Mouse (Mus musculus) kidney, adult 2 months (tissue): Measurements from ENCODE around the gene Exosc5. TPM values are rescaled to one million over a fixed set of nuclear protein-coding genes. Genes with fewer than 3 reads are reported as not detected.

Experiments
- DNase-seq: peaks from one replicate; pipeline ENCODE4 v3.0.0; 2021
- H3K27ac ChIP-seq: fragments of 200-500 bp; 2 replicates; pipeline ENCODE4 v1.5.1; 2012; ENCODE audit warnings: low read depth, low read length, control low read depth, inconsistent platforms; ENCODE audit not compliant: insufficient read depth
- H3K27me3 ChIP-seq: fragments of 200-500 bp; replicated peaks from 2 replicates; pipeline ENCODE4 v1.6.1; 2012; ENCODE audit warnings: mild to moderate bottlenecking, moderate library complexity, low read length, inconsistent platforms; ENCODE audit not compliant: control insufficient read depth, insufficient read depth
- H3K36me3 ChIP-seq: fragments of 200-500 bp; 2 replicates; pipeline ENCODE4 v1.6.1; 2012; ENCODE audit warnings: mild to moderate bottlenecking, moderate library complexity, low read length, inconsistent platforms; ENCODE audit not compliant: control insufficient read depth, insufficient read depth
- H3K4me1 ChIP-seq: fragments of 200-500 bp; 2 replicates; pipeline ENCODE4 v1.6.1; 2011; ENCODE audit warnings: low read length; ENCODE audit not compliant: control insufficient read depth, insufficient read depth
- H3K4me3 ChIP-seq: fragments of 200-500 bp; 2 replicates; pipeline ENCODE4 v1.5.1; 2011; ENCODE audit warnings: mild to moderate bottlenecking, low read depth, low read length, control low read depth; ENCODE audit not compliant: insufficient read depth
- CTCF ChIP-seq: fragments of 200-500 bp; conservative IDR thresholded peaks from 2 replicates; pipeline ENCODE4 v1.5.1; 2011; ENCODE audit warnings: low read depth, mild to moderate bottlenecking, control low read depth, low read length, moderate library complexity, mixed read lengths; ENCODE audit not compliant: insufficient read depth, insufficient read length
- POLR2A ChIP-seq: fragments of 200-500 bp; IDR thresholded peaks from one replicate; pipeline ENCODE4 v1.6.1; 2011; ENCODE audit warnings: low read depth, low read length, control low read depth
- WGBS: fragments of 180-500 bp; shearing (Covaris S2); methylation state at CpG from one replicate; pipeline ENCODE4 v1.1.7; 2018; 5-methylcytosine and 5-hydroxymethylcytosine counted together
- polyA plus RNA-seq: library from polyadenylated mRNA; depleted of rRNA; stranded (reverse); fragments of >200 nt; gene quantifications from 2 replicates; pipeline ENCODE4 v1.2.3, GENCODE M21; 2012

Gene Exosc5
- polyA plus RNA-seq, 1 experiment = 64.9 TPM

GRCm38 (mm10) chr7:25686680-25687531, 27.9 kb downstream of the Exosc5 start, which contains the start of gene Tgfb1:
Tgfb1 (plus strand) TSS chr7:25687002.
- Histone ChIP-seq H3K36me3 (no peaks in the 10 kb centered on the region), H3K27ac (peak within 1 kb of the TSS; percentile 51), H3K4me1 (peaks cover 7% of the 10 kb centered on the region; the same call in 1 of the 2 replicates), H3K4me3 (peak within 1 kb of the TSS; percentile 84), H3K27me3 (no peaks in the 10 kb centered on the region)
- DNase-seq = peak; percentile 83
- TF ChIP-seq POLR2A (no peak), CTCF (peak; percentile 50)
- under 1% methylated on average over 51 of the region's 69 CpGs for WGBS

- DNase-seq = peak; percentile 51
- Histone ChIP-seq H3K27me3 (no peaks in the 10 kb centered on the region), H3K4me3 (peak overlapping the region; percentile 84), H3K4me1 (peaks cover 7% of the 10 kb centered on the region; the same call in 1 of the 2 replicates), H3K27ac (peak overlapping the region; percentile 51; the same call in 1 of the 2 replicates), H3K36me3 (no peaks in the 10 kb centered on the region)
- WGBS = under 1% methylated on average over 47 of the region's 47 CpGs
- TF ChIP-seq CTCF (no peak), POLR2A (no peak)
Measured at GRCm38 (mm10) chr7:25687811-25688401, 28.9 kb downstream of the Exosc5 start.

- H3K4me1 ChIP-seq = peaks cover 7% of the 10 kb centered on the region; the same call in 1 of the 2 replicates
- DNase-seq = peak; percentile 87
- TF ChIP-seq POLR2A (no peak), CTCF (no peak)
- H3K27ac ChIP-seq = peak overlapping the region; percentile 28
- WGBS = under 1% methylated on average over 52 of the region's 52 CpGs
- H3K27me3 ChIP-seq = no peaks in the 10 kb centered on the region
- H3K4me3 ChIP-seq = peak overlapping the region; percentile 84
- no peaks in the 10 kb centered on the region for H3K36me3 ChIP-seq
Measured at GRCm38 (mm10) chr7:25688810-25689586, 30.0 kb downstream of the Exosc5 start.

DNA sequence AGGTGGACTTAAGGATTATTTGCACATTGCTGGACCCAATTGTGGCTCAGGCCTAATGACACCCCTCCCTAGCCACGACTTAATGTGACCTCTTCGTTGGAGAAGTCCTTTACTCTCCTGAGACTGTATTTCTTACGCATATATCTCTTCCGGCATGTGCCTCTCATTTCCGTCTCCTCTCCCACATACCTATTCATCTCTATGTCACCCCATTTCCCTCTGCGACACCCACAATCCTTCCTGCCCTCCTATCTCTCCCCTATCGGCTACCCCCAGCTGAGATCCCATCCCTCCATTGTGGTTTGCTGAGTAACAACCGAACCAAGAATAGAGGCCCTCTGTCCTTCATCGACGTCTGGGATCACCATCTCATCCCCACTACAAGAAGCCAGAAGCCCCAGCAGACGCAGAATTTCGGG, 30.6 kb downstream of the Exosc5 start:
- Histone ChIP-seq H3K27me3 (no peaks in the 10 kb centered on the region), H3K27ac (peak overlapping the region; percentile 28; the same call in 1 of the 2 replicates), H3K4me1 (peaks cover 7% of the 10 kb centered on the region; the same call in 1 of the 2 replicates), H3K36me3 (no peaks in the 10 kb centered on the region), H3K4me3 (peak overlapping the region; percentile 84)
- 15% methylated on average over 12 of the region's 12 CpGs for WGBS
- DNase-seq = no peak
- TF ChIP-seq POLR2A = no peak
- no peak for TF ChIP-seq CTCF

- no peaks in the 10 kb centered on the region for H3K27me3 ChIP-seq
- no peak for DNase-seq
- H3K4me3 ChIP-seq = no peak overlapping the region
- WGBS = 55% methylated on average over 5 of the region's 5 CpGs
- no peak overlapping the region for H3K27ac ChIP-seq
- H3K36me3 ChIP-seq = no peaks in the 10 kb centered on the region
- TF ChIP-seq POLR2A (no peak), CTCF (no peak)
- H3K4me1 ChIP-seq = peaks cover 7% of the 10 kb centered on the region; the same call in 1 of the 2 replicates
Measured at GRCm38 (mm10) chr7:25690051-25690450, 31.1 kb downstream of the Exosc5 start.

DNA sequence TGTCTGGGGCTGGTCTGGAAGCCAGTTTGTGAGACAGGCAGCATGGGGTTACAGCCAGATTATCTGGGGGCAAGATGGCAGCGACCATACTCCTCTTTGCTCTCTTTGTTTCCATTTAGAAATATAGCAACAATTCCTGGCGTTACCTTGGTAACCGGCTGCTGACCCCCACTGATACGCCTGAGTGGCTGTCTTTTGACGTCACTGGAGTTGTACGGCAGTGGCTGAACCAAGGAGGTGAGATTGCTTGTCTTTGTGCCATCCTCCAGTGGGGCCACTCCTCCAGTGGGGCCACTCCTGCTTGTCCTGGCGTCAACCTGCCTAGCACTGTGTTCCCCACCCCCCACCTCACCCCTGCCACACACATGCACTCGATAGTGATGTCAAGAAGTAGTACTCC, 35.1 kb downstream of the Exosc5 start:
- no peak for DNase-seq
- TF ChIP-seq POLR2A (no peak), CTCF (no peak)
- H3K4me1 ChIP-seq = no peaks in the 10 kb centered on the region
- H3K36me3 ChIP-seq = no peaks in the 10 kb centered on the region
- H3K4me3 ChIP-seq = no peak overlapping the region
- WGBS = 69% methylated on average over 8 of the region's 8 CpGs
- no peaks in the 10 kb centered on the region for H3K27me3 ChIP-seq
- H3K27ac ChIP-seq = no peak overlapping the region
